Mouse (Mus musculus): ENCODE measurements around the gene Tesc.

The Tesc gene

GRCm38 (mm10) chr5:118037798-118038484 lies 10.4 kb downstream of the Tesc start:
- DNase-seq (ENCODE audit: extremely low read depth, insufficient read length, low spot score): peak; percentile 41

- no peak for DNase-seq (ENCODE audit: extremely low read depth, insufficient read length, low spot score)
Observed at GRCm38 (mm10) chr5:118039241-118039668, 11.7 kb downstream of the Tesc start.

- no peak for DNase-seq (ENCODE audit: extremely low read depth, insufficient read length, low spot score)
Observed at GRCm38 (mm10) chr5:118042599-118042998, 15.1 kb downstream of the Tesc start.

- DNase-seq (ENCODE audit: extremely low read depth, insufficient read length, low spot score): no peak
Observed at GRCm38 (mm10) chr5:118043761-118044160, 16.2 kb downstream of the Tesc start.

- DNase-seq (ENCODE audit: extremely low read depth, insufficient read length, low spot score): no peak
Observed at GRCm38 (mm10) chr5:118044907-118045306, 17.4 kb downstream of the Tesc start.

- no peak for DNase-seq (ENCODE audit: extremely low read depth, insufficient read length, low spot score)
Observed at GRCm38 (mm10) chr5:118045385-118045784, 17.8 kb downstream of the Tesc start.

DNA sequence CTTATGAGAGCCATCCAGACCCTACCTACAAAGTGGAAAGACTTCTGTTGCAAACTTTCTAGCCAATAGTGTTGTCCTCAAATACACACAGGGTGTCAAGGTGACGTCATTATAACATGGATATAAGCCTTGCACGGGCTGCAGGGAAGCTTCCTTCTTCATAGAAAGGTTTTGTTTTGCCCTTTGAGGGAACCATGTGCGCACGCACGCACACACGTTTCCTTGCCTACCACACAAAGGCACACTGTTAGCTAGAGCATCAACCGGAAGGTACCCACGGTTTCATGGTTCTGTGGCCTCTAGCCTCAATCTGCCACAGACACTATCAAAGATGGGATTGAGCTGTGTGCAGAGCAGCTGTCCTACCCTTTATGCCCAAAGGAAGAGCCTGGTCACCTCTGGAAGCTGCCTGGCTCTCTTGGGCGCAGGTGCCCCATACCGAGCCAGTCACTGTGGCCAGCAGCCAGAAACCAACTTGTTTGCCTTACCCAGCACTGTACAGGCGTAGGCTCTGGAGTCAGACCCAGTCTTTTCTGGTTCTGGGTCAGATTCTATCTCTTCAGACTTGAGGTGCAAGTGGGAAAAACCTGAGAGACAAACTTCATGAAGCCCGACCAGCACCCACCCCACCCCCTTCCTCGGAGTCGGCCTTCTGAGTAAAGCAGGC lies 19.7 kb downstream of the Tesc start:
- no peak for DNase-seq (ENCODE audit: extremely low read depth, insufficient read length, low spot score)

- no peak for DNase-seq (ENCODE audit: extremely low read depth, insufficient read length, low spot score)
Observed at GRCm38 (mm10) chr5:118048412-118048811, 20.9 kb downstream of the Tesc start.

- DNase-seq (ENCODE audit: extremely low read depth, insufficient read length, low spot score): no peak
Observed at GRCm38 (mm10) chr5:118048928-118049327, 21.4 kb downstream of the Tesc start.

GRCm38 (mm10) chr5:118050743-118051142 lies 23.2 kb downstream of the Tesc start:
- no peak for DNase-seq (ENCODE audit: extremely low read depth, insufficient read length, low spot score)

- DNase-seq (ENCODE audit: extremely low read depth, insufficient read length, low spot score): no peak
Observed at GRCm38 (mm10) chr5:118051981-118052662, 24.6 kb downstream of the Tesc start.

GRCm38 (mm10) chr5:118053205-118053604 lies 25.7 kb downstream of the Tesc start:
- no peak for DNase-seq (ENCODE audit: extremely low read depth, insufficient read length, low spot score)

DNA sequence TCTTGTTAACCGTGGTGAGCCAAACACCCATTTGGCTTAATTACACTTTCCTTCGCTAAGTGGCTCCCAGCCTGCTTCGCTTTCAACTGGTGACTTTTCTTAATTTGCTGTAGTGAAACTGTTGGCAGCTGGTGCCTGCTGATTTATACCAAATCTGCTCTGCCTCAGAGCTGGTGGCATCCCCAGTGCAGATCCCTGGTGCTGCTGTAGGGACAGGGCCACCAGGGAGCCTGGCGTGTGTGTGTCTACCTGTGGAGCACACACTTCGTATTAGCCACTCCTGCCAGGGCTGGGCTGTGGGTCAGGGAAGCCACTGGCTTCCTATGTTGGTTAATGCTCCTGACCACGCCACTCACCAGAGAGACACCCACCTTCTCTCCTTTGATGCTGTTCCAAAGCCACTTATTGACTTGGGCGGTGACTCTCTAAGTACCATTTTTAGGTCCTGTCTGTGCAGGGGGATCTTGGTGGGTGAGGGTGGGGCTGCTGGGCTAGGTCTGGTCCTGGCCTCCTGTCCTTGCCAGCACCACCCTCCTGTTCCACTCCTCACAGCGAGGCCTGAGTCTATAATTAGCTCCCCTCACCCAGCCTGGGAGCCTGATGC lies 30.1 kb downstream of the Tesc start:
- DNase-seq (ENCODE audit: extremely low read depth, insufficient read length, low spot score): no peak

GRCm38 (mm10) chr5:118058858-118059257 lies 31.3 kb downstream of the Tesc start:
- DNase-seq (ENCODE audit: extremely low read depth, insufficient read length, low spot score): no peak

DNA sequence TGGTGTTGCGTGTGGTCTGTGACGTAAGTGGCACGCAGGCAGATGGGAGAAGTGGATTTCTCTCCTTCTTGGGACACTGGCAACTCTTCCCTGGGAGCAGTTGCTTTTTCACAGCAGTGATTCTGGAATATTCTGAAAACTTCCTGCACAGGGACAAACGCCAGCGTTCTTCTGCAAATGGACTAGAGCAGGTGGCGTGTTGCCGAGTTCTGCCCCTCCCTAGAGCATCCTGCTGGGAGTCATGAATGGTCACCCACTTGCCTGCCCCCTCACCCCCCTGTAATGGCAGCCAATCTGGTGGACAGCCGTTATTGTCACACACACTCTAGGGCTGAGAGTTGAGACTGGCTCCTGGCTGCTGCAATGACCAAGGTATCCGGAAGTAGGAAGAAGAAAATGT lies 32.1 kb downstream of the Tesc start:
- no peak for DNase-seq (ENCODE audit: extremely low read depth, insufficient read length, low spot score)

DNA sequence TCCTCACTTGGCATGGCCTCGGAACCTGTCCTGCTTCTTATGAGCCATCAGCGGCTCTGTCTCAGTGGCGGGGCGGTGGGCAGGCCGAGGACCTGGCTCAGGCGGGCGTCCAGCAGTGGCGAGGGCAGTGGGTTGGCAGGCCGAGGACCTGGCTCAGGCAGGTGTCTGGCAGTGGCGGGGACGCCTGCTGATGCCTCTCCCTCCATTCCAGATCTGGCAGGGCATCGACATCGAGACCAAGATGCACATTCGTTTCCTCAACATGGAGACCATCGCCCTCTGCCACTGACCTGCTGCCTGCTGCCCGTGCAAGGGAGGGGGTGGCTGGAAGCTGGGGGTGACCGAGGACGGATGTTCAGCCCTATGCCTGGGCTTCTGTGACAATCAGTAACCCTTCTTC lies 33.8 kb downstream of the Tesc start:
- DNase-seq (ENCODE audit: extremely low read depth, insufficient read length, low spot score): no peak

DNA sequence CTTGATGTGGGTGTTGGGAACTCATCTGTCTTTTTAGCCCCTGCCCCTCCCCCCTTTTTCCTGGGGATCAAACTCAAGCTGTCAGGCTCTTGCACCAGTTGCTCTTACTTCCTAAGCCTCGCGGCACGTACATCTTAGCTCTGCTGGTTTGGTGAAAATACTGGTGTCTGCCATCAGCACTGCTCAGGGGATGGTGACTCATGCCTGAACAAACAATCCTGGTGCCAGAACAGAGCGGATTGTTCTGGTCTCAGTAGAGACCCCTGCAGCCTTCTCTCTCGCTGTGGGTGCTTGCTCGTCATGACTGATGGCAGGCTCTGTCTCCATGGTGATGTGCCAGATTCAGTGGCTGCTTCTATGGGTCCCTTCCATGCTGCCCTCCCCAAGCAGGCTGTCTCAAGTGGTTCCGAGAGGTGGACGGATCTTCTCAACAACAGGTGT lies 35.7 kb downstream of the Tesc start:
- no peak for DNase-seq (ENCODE audit: extremely low read depth, insufficient read length, low spot score)

GRCm38 (mm10) chr5:118064284-118064901 lies 36.9 kb downstream of the Tesc start:
- no peak for DNase-seq (ENCODE audit: extremely low read depth, insufficient read length, low spot score)

GRCm38 (mm10) chr5:118065516-118066255 lies 38.1 kb downstream of the Tesc start:
- no peak for DNase-seq (ENCODE audit: extremely low read depth, insufficient read length, low spot score)

GRCm38 (mm10) chr5:118066828-118067227 lies 39.3 kb downstream of the Tesc start:
- peak; percentile 40 for DNase-seq (ENCODE audit: extremely low read depth, insufficient read length, low spot score)

All from 3134 (cell line).